Mouse (Mus musculus): ENCODE data around the gene Defb26. TPM values are rescaled to one million over a fixed set of nuclear protein-coding genes. Genes with fewer than 3 reads are reported as not detected.

Defb26 gene
- polyA plus RNA-seq, 1 experiment: not detected

- Histone ChIP-seq H3K4me3 (ENCODE audit: insufficient read depth, low read length) (no peak overlapping the region), H3K27ac (ENCODE audit: insufficient read depth, low read length) (no peak overlapping the region), H3K4me1 (ENCODE audit: control insufficient read depth, insufficient read depth, low read length) (no peaks in the 10 kb centered on the region)
- TF ChIP-seq POLR2A (IDR thresholded peaks at IDR 0.05; ENCODE audit: low read depth, low read length) (no peak), CTCF (IDR thresholded peaks at IDR 0.05; ENCODE audit: borderline replicate concordance, insufficient read depth, low read length) (no peak)
These were observed 4.6 kb upstream of the Defb26 start for GRCm38 (mm10) chr2:152516084-152516483.

DNA sequence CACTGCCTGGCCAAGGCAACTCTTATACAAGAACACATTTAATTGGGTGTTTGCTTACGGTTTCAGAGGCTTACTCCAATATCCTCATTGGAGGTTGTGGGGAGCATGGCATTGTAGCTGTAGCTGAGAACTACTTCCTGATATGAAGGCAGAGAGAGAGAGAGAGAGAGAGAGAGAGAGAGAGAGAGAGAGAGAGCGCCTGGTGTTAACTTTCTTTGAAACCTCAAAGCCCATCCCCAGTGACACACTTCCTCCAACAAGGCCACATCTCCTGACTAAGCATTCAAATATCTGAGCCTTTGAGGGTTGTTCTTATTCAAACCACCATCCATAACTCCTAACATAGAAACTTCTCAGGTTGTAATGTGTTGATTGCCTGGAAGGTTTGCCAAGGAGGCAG, 7.5 kb downstream of the Defb26 start:
- Histone ChIP-seq H3K27ac (ENCODE audit: insufficient read depth, low read length) (no peak overlapping the region), H3K4me3 (ENCODE audit: insufficient read depth, low read length) (no peak overlapping the region), H3K4me1 (ENCODE audit: control insufficient read depth, insufficient read depth, low read length) (peaks cover 3% of the 10 kb centered on the region)
- TF ChIP-seq POLR2A (IDR thresholded peaks at IDR 0.05; ENCODE audit: low read depth, low read length) (no peak), CTCF (IDR thresholded peaks at IDR 0.05; ENCODE audit: borderline replicate concordance, insufficient read depth, low read length) (no peak)

GRCm38 (mm10) chr2:152500863-152501229, 10.6 kb downstream of the Defb26 start:
- no peak overlapping the region for H3K4me3 ChIP-seq (ENCODE audit: insufficient read depth, low read length)
- TF ChIP-seq CTCF (IDR thresholded peaks at IDR 0.05; ENCODE audit: borderline replicate concordance, insufficient read depth, low read length): no peak
- TF ChIP-seq POLR2A (IDR thresholded peaks at IDR 0.05; ENCODE audit: low read depth, low read length): no peak
- H3K27ac ChIP-seq (ENCODE audit: insufficient read depth, low read length): no peak overlapping the region
- peaks cover 3% of the 10 kb centered on the region for H3K4me1 ChIP-seq (ENCODE audit: control insufficient read depth, insufficient read depth, low read length)

DNA sequence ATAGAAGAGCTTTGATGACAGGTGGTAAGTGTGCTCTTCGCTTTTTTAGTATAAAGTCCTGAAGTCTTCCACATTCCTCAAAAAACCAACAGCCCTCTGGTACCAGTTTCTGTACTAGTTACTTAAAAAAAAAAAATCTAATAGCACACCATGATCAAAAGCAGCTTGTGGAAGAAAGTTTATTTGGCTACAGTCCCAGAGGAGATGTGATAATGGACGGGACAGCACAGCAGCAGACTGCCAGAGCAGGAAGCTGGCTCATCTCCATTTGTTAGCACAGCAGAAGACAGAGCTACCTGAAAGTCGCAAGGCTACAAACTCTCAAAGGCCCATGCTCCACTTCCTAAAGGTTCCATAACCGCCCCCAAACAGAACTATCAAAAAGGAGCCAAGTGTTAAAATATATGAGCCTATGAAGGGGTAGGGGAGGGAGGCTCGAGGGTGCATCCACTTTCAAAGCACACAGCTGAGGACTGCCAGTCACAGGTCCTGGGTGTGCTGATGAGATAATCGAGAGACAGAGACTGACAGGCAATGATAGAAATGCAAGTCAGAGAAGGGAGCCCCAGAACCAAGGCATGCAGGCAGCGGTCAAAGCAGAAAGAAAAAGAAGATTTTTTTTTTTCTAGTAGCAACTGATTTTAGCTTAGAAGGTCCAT, 11.2 kb downstream of the Defb26 start:
- no peak overlapping the region for H3K4me3 ChIP-seq (ENCODE audit: insufficient read depth, low read length)
- H3K4me1 ChIP-seq (ENCODE audit: control insufficient read depth, insufficient read depth, low read length): peaks cover 3% of the 10 kb centered on the region
- TF ChIP-seq POLR2A (IDR thresholded peaks at IDR 0.05; ENCODE audit: low read depth, low read length) (no peak), CTCF (IDR thresholded peaks at IDR 0.05; ENCODE audit: borderline replicate concordance, insufficient read depth, low read length) (no peak)
- no peak overlapping the region for H3K27ac ChIP-seq (ENCODE audit: insufficient read depth, low read length)

- Histone ChIP-seq H3K4me3 (ENCODE audit: insufficient read depth, low read length) (no peak overlapping the region), H3K27ac (ENCODE audit: insufficient read depth, low read length) (no peak overlapping the region), H3K4me1 (ENCODE audit: control insufficient read depth, insufficient read depth, low read length) (no peaks in the 10 kb centered on the region)
- TF ChIP-seq POLR2A (IDR thresholded peaks at IDR 0.05; ENCODE audit: low read depth, low read length) (no peak), CTCF (IDR thresholded peaks at IDR 0.05; ENCODE audit: borderline replicate concordance, insufficient read depth, low read length) (no peak)
These were observed 13.5 kb downstream of the Defb26 start for GRCm38 (mm10) chr2:152498020-152498419.

- TF ChIP-seq POLR2A (IDR thresholded peaks at IDR 0.05; ENCODE audit: low read depth, low read length): no peak
- peak; percentile 9; the same call in 1 of the 2 replicates for TF ChIP-seq CTCF (IDR thresholded peaks at IDR 0.05; ENCODE audit: borderline replicate concordance, insufficient read depth, low read length)
- Histone ChIP-seq H3K4me1 (ENCODE audit: control insufficient read depth, insufficient read depth, low read length) (no peaks in the 10 kb centered on the region), H3K4me3 (ENCODE audit: insufficient read depth, low read length) (no peak overlapping the region), H3K27ac (ENCODE audit: insufficient read depth, low read length) (no peak overlapping the region)
These were observed 18.3 kb downstream of the Defb26 start for GRCm38 (mm10) chr2:152493151-152493550.

- TF ChIP-seq POLR2A (IDR thresholded peaks at IDR 0.05; ENCODE audit: low read depth, low read length) (no peak), CTCF (IDR thresholded peaks at IDR 0.05; ENCODE audit: borderline replicate concordance, insufficient read depth, low read length) (no peak)
- Histone ChIP-seq H3K27ac (ENCODE audit: insufficient read depth, low read length) (no peak within 1 kb of the TSS), H3K4me3 (ENCODE audit: insufficient read depth, low read length) (no peak within 1 kb of the TSS)
These were observed 21.5 kb downstream of the Defb26 start, which contains the start of gene Defb22 for GRCm38 (mm10) chr2:152490038-152490437. Defb22 (minus strand) TSS chr2:152490138.

GRCm38 (mm10) chr2:152487024-152487423, 24.5 kb downstream of the Defb26 start:
- H3K4me1 ChIP-seq (ENCODE audit: control insufficient read depth, insufficient read depth, low read length): no peaks in the 10 kb centered on the region
- H3K27ac ChIP-seq (ENCODE audit: insufficient read depth, low read length): no peak overlapping the region

More at GRCm38 (mm10) chr2:152490038-152490437, 21.5 kb downstream of the Defb26 start, which contains the start of gene Defb22:
- H3K4me1 ChIP-seq (ENCODE audit: control insufficient read depth, insufficient read depth, low read length): no peaks in the 10 kb centered on the region

GRCm38 (mm10) chr2:152481726-152482125, 29.8 kb downstream of the Defb26 start:
- H3K27ac ChIP-seq (ENCODE audit: insufficient read depth, low read length): no peak overlapping the region
- H3K4me3 ChIP-seq (ENCODE audit: insufficient read depth, low read length): no peak overlapping the region
- H3K4me1 ChIP-seq (ENCODE audit: control insufficient read depth, insufficient read depth, low read length): no peaks in the 10 kb centered on the region
- TF ChIP-seq CTCF (IDR thresholded peaks at IDR 0.05; ENCODE audit: borderline replicate concordance, insufficient read depth, low read length) (no peak), POLR2A (IDR thresholded peaks at IDR 0.05; ENCODE audit: low read depth, low read length) (no peak)

More at GRCm38 (mm10) chr2:152487024-152487423, 24.5 kb downstream of the Defb26 start:
- TF ChIP-seq CTCF (IDR thresholded peaks at IDR 0.05; ENCODE audit: borderline replicate concordance, insufficient read depth, low read length): no peak
- TF ChIP-seq POLR2A (IDR thresholded peaks at IDR 0.05; ENCODE audit: low read depth, low read length): no peak
- H3K4me3 ChIP-seq (ENCODE audit: insufficient read depth, low read length): no peak overlapping the region

DNA sequence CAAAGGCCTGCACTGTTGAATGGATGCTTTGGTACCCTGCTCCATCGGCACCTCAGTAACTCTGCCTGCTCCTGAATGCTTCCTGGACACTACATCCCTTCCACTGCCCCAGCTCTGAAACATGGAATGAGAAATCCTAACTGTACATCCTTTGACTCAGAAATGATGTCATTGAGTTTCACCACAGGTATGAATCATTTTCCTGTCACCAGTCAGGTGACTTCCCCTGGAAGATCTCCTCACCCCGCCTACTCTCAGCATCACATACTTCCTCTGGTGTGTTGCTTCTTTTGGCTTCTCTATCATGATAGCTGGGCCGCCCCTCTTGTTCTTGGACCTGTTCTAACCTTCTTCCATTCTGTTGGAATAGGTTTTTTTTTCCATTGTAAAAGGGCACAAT, 30.6 kb downstream of the Defb26 start:
- Histone ChIP-seq H3K4me1 (ENCODE audit: control insufficient read depth, insufficient read depth, low read length) (no peaks in the 10 kb centered on the region), H3K27ac (ENCODE audit: insufficient read depth, low read length) (no peak overlapping the region), H3K4me3 (ENCODE audit: insufficient read depth, low read length) (no peak overlapping the region)
- TF ChIP-seq POLR2A (IDR thresholded peaks at IDR 0.05; ENCODE audit: low read depth, low read length): no peak
- no peak for TF ChIP-seq CTCF (IDR thresholded peaks at IDR 0.05; ENCODE audit: borderline replicate concordance, insufficient read depth, low read length)

All from embryonic fibroblast, embryonic 13.5 days (primary cell).